Mouse (Mus musculus) kidney, postnatal 36 days (tissue): ENCODE results near the gene Ip6k3.

Experiments used
- DNase-seq, 2 experiments: peaks; one replicate each; pipeline ENCODE4 v3.0.0; 2021 to 2022; ENCODE audit warnings: mixed read lengths in 2 of 2

The Ip6k3 gene

GRCm38 (mm10) chr17:27181666-27182065, 14.1 kb upstream of the Ip6k3 start:
- peak in 1 of 2 experiments; percentile 50 for DNase-seq

- no peak for DNase-seq
These were observed 12.2 kb upstream of the Ip6k3 start for GRCm38 (mm10) chr17:27179681-27180280.

DNA sequence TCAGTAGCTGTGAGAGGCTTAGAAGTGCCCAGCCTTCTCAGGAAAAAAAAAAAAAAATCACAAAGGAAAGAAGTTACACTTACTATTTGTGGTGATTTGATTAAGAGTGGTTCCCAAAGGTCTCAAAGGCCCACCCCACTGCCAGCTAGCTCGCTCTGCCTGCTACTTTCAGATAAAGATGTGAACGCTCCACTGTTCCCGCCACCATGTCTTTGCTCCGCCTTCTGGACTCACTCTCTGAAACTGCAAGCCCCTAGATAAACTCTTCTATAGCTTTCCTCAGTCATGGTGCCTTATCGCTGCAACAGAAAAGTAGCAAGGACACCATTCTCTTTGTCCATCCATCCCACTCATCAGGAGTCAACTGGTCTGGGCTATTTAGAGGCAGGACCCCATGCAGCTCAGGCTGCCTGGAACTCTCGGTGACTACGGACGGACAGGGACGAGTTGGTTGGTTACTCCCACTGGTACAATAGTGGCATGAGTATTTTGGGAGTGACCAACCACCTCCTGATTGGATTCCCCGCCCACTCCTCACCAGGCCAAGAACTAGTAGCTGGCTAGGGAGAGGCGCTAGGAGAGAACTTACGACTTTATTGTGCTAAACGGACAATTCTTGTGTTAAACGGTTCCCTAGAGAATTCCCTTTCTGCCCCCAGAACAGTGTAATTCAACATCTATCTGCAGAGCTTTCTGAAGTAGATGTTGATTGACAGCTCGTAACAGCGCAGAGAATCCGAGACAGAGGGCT, 11.0 kb upstream of the Ip6k3 start:
- no peak for DNase-seq

GRCm38 (mm10) chr17:27178019-27178418, 10.4 kb upstream of the Ip6k3 start:
- peak in 1 of 2 experiments; percentile 37 for DNase-seq

- DNase-seq, result no peak
These were observed 9.2 kb upstream of the Ip6k3 start for GRCm38 (mm10) chr17:27176754-27177153.

GRCm38 (mm10) chr17:27176287-27176686, 8.7 kb upstream of the Ip6k3 start:
- DNase-seq, result no peak

DNA sequence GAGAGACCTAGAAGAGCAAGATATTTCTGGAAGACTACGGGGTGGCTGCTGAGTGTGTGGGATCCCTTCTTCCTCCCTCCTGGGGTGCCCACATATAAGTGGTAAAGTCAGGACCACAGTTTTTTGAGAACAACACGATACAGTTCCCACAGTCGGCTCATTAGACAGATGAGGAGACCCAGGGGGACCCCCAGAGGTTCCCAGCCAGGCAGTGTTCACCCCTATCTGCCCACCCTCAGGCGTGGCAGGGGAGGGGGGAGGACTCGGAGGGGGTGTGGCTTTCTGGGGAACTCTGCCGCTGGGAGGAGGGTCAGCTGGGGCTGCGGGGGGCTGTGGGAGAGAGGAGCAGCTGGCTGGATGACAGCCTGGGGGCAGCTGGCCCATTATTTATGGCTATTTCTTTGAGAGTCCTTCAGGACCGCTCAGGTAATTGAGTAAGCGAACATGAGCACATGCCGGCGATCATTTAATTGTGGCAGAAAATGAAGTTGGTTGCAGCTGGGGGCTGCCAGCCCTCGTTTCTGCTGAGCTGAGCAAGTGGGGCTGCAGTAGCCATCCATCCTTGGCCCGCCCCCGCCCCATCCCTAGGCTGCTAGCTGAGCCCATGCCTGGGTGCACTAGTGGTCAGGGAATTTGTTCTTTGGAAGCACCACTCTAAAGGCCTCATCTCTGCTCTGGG, 7.7 kb upstream of the Ip6k3 start:
- DNase-seq, result no peak

DNA sequence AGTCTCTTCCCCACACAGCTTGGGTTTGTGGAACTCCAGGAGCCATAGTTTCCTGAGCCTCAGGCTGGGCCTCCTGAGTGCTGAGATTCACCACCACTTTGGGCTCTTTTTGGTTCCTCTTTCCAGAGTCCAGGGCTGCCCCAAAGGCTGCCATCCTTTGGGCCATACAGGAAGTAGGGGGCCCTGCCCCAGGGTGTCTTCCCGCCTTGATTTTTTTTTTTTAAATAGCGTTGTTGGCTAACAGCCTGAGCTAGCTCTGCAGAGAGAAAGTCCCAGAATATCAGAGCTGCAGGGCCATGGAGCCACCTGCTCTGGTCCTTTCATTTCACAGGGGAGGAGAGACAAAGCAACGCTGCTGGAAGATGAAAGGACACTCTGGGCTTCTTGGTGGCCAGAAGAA, 6.1 kb upstream of the Ip6k3 start:
- DNase-seq, result no peak

DNA sequence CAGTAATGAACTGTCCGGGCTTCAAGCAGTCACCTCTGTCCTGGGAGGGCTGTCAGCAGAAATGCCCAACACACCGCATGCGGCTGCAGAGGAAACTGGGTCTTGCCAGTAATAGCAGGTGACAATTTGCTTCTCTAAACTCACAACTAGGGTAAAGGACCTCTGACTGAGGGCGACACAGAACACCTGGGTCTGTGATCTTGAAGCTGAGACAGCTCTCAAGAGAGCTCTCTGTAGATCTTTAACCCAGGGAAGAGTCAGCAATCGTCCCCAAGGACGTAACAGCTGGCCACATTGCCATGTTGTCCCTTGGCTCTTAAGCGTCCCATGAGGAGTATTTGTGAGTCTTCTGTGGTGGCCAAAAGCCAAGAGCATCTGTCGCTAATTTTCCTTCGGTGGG, 4.9 kb upstream of the Ip6k3 start:
- no peak for DNase-seq

GRCm38 (mm10) chr17:27171121-27171520, 3.5 kb upstream of the Ip6k3 start:
- no peak for DNase-seq

GRCm38 (mm10) chr17:27169952-27170695, 2.5 kb upstream of the Ip6k3 start:
- DNase-seq, result no peak

- no peak for DNase-seq
These were observed 974 bp upstream of the Ip6k3 start for GRCm38 (mm10) chr17:27168569-27168968.

DNA sequence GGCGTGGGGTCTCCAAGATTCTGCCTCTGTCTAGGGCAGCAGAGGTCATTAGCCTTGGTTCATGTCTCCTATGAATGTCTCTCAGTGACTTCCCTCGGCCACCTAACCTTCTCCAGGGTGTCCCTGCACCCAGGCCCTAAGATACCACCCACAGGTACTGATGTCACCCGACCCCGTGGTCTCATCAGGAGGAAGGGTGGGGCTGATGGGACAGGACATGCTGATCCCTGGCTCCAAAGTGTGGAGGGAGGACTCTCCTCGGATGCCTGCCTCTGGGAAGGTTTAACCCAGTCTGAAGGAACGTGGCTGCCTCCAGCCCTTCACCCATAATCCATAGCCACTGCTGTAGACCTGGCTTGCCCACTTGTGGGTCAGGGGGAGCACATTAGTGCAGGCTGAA, 694 bp downstream of the Ip6k3 start:
- no peak for DNase-seq

DNA sequence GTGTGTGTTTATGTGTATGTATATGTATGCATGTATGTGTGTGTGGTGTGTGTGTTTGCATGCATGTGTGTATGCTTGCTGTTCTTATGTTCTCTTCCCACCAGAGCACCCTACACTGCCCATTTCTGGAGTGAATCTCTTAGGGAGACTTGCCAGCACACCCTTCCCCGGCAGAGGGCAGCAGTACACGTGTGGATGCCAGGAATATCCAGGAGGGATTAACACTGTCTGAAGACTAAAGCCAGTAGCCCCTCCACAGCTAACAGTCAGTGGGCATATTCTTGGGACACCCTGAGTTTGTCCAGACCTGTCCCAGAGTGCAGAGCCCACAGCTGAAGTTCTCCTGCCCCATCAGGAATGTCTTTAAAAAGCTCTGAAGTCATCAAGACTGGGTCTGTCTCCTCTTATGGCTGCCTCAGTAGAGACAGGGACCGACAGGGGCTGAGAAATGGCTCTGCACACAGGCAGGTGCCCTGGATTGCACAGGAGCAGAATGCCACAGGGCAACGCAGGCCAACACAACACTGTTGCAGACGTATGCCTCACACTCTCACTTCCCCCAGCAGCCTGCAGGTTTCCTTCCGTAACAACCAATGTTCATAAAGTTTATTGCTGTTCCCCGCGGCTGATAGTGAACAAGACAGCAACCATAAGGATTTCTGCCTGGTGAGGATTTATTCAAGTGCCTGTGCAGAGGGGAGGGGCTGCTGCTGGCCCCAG, 2.4 kb downstream of the Ip6k3 start:
- DNase-seq, result peak in 1 of 2 experiments; percentile 77

DNA sequence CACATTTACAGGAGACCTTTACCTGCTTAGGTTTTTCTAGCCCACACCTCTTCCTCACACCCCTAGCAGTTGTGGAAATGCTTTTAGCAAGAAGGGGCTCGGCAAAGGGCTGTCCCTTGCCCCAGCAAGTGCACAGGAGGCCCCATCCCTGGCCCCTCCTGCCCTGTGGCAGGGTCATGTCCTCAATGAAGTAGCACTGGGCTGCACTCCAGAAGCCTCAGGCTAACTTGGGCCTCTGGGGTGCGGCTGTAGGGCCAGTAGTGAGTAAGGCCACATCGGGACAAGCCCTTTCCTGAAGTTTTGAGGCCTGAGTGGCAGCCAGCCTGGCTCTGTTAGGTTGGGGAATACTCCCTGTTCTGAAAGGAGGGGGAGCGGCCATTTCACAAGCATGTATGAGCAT, 6.7 kb downstream of the Ip6k3 start:
- DNase-seq, result peak in 1 of 2 experiments; percentile 15

- DNase-seq, result no peak
These were observed 8.4 kb downstream of the Ip6k3 start for GRCm38 (mm10) chr17:27159169-27159568.

DNA sequence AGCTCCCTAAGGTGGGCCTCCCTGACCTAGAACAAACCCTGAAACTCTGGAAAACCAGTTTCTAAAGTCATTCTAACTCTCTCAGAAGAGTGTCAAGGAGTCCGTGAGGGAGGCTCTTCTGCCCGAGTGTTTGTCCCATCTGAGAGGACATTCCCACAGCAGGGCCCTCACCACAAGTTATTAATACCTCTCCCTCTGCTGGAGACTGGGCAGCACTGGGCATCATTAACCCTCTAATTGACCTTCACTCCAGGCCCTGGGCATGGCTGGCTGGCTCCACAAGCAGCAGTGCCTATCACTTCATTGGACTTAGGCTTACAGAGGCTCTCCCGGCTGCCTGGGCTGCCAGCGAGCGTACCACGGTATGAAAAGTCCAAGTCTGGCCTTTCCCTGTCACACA, 9.2 kb downstream of the Ip6k3 start:
- no peak for DNase-seq

- no peak for DNase-seq
These were observed 11.8 kb downstream of the Ip6k3 start for GRCm38 (mm10) chr17:27155752-27156151.

DNA sequence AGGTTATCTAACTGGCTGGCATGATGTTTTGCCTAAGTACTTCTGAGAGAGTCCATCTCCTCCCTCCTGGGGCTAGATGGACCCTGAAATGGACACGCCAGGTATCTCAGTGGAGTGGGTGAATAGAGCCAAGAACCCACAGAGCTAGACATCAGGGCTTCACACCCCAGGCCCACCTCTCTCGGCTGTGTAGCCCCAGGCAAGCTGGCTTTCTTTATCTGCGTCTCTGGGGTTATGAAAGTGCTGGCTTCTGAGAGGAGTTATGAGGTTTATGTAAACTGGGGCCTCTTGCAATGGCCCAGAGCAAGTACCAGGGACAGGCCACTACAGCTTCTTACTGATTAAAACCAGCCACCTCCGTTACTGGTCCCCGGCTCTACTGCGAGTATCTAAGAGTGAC, 12.7 kb downstream of the Ip6k3 start:
- no peak for DNase-seq

- no peak for DNase-seq
These were observed 13.3 kb downstream of the Ip6k3 start for GRCm38 (mm10) chr17:27154256-27154655.

DNA sequence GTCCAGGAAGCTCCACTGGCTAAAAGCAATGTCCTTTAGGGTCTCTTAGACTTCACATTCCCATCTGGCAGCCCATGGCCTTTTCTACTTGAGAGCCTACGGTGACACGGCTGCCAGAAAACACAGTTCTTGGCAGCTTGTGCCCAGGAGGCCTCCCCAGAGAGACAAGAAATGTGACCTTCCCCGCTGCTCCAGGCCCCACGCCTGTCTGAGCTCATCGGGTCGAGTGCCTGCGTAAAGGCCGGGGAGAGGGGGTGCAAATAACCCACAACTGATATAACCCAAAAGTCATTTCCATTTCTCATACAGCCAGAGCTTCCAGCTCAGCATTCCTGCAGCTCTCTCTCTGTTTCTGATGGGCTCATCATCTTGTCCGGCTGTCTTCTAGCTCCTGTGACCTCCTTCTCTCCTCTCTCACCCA, 13.8 kb downstream of the Ip6k3 start:
- DNase-seq, result no peak

DNA sequence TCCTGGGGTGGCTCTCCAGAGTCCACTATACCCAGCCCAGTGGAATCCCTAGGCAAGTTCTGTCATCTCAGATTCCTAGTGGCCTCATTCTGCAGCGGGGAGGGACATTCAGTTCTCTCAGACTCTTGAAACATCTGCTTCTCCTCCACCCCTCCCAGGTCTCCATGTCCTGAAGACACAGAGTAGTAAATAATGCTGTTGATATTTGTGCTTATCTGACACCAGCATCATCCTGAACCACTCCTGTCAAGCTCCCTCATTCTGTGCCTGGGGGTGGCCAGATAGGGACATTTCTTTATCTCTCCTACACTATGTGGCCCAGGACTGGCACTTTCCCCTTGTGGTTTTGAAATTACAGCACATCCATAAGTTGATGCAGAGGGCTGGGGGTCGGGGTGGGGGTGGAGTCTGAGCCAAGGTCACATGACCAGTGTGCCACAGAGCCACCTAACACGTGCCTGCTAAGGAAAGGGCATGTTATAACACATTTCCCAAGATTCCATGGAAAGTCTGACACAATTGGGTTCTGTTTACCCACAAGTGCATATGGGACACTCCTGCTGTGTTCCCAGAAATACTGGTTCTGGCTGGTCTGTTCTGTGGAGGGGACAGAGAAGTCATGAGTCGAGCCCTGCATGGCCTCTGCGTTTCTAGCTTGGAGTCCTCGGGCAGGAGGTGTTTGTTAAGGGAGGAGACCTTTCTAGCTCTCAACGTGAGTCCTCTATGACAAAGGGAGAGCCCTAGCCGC, 14.4 kb downstream of the Ip6k3 start:
- peak in 1 of 2 experiments; percentile 29 for DNase-seq
